Mouse (Mus musculus): Measurements from ENCODE around the gene Tnfrsf22.

The Tnfrsf22 gene

GRCm38 (mm10) chr7:143631503-143631902, 18.0 kb downstream of the Tnfrsf22 start:
- DNase-seq (ENCODE audit: low read depth, low spot score), result no peak

- DNase-seq (ENCODE audit: low read depth, low spot score), result no peak
Measured at GRCm38 (mm10) chr7:143629501-143629900, 20.0 kb downstream of the Tnfrsf22 start.

- DNase-seq (ENCODE audit: low read depth, low spot score), result no peak
Measured at GRCm38 (mm10) chr7:143628540-143628939, 20.9 kb downstream of the Tnfrsf22 start, which contains the start of gene Tnfrsf26. Tnfrsf26 (minus strand) TSS chr7:143628722.

- no peak for DNase-seq (ENCODE audit: low read depth, low spot score)
Measured at GRCm38 (mm10) chr7:143627555-143628286, 21.7 kb downstream of the Tnfrsf22 start.

GRCm38 (mm10) chr7:143626178-143626577, 23.3 kb downstream of the Tnfrsf22 start:
- DNase-seq (ENCODE audit: low read depth, low spot score), result no peak

GRCm38 (mm10) chr7:143625151-143625550, 24.3 kb downstream of the Tnfrsf22 start:
- no peak for DNase-seq (ENCODE audit: low read depth, low spot score)

- DNase-seq (ENCODE audit: low read depth, low spot score), result no peak
Measured at GRCm38 (mm10) chr7:143624561-143624960, 24.9 kb downstream of the Tnfrsf22 start.

- DNase-seq (ENCODE audit: low read depth, low spot score), result no peak
Measured at GRCm38 (mm10) chr7:143620951-143621350, 28.5 kb downstream of the Tnfrsf22 start.

- peak; percentile 21 for DNase-seq (ENCODE audit: low read depth, low spot score)
Measured at GRCm38 (mm10) chr7:143614404-143615135, 34.9 kb downstream of the Tnfrsf22 start.

GRCm38 (mm10) chr7:143612215-143612614, 37.2 kb downstream of the Tnfrsf22 start:
- no peak for DNase-seq (ENCODE audit: low read depth, low spot score)

- no peak for DNase-seq (ENCODE audit: low read depth, low spot score)
Measured at GRCm38 (mm10) chr7:143605321-143605720, 44.1 kb downstream of the Tnfrsf22 start.

GRCm38 (mm10) chr7:143604889-143605288, 44.6 kb downstream of the Tnfrsf22 start:
- no peak for DNase-seq (ENCODE audit: low read depth, low spot score)

GRCm38 (mm10) chr7:143601705-143602104, 47.8 kb downstream of the Tnfrsf22 start:
- DNase-seq (ENCODE audit: low read depth, low spot score), result no peak

GRCm38 (mm10) chr7:143600231-143600740, 49.2 kb downstream of the Tnfrsf22 start:
- no peak for DNase-seq (ENCODE audit: low read depth, low spot score)

GRCm38 (mm10) chr7:143599428-143600230, 49.8 kb downstream of the Tnfrsf22 start, which contains the start of gene Cars:
Cars (minus strand) TSS chr7:143600090.
- DNase-seq (ENCODE audit: low read depth, low spot score), result peak; percentile 94

- DNase-seq (ENCODE audit: low read depth, low spot score), result no peak
Measured at GRCm38 (mm10) chr7:143594865-143595264, 54.6 kb downstream of the Tnfrsf22 start.

GRCm38 (mm10) chr7:143592255-143592654, 57.2 kb downstream of the Tnfrsf22 start:
- no peak for DNase-seq (ENCODE audit: low read depth, low spot score)

- peak; percentile 72 for DNase-seq (ENCODE audit: low read depth, low spot score)
Measured at GRCm38 (mm10) chr7:143588006-143588405, 61.5 kb downstream of the Tnfrsf22 start.

- DNase-seq (ENCODE audit: low read depth, low spot score), result peak; percentile 62
Measured at GRCm38 (mm10) chr7:143587586-143587985, 61.9 kb downstream of the Tnfrsf22 start.
